Mouse (Mus musculus) adrenal gland, postnatal 36 days (tissue): Measurements from ENCODE around the gene S100a11. TPM values are rescaled to one million over a fixed set of nuclear protein-coding genes. Genes with fewer than 3 reads are reported as not detected.

Experiments
- DNase-seq, 2 experiments: peaks; one replicate each; pipeline ENCODE4 v3.0.0; 2021; ENCODE audit warnings: mixed read lengths in 1 of 2
- total RNA-seq, 2 experiments: library from RNA; stranded (reverse); gene quantifications; 2 replicates each; pipeline ENCODE4 v1.2.3; 2021

The S100a11 gene
- total RNA-seq, 2 experiments from 2014 or later = 207 to 231 TPM

DNA sequence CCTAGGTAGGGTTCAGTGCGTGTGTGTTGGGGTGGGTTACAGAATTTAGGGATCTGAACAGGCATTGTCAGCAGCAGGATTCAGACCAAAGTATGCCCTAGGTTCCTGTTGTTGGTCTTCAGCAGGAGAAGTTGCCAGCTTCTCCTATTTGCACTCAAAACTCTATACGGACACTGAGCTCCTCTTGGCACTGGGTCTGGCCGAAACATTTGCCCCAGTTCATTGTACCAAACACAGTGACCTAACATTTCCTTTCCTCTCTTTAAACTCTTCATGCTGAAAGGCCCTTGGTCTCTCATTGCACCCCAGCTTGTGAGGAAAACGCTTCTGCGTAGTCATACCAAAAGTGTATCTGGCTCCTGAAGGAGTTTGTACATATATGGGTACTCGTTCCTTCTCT is 39.7 kb downstream of the S100a11 start:
- no peak for DNase-seq

DNA sequence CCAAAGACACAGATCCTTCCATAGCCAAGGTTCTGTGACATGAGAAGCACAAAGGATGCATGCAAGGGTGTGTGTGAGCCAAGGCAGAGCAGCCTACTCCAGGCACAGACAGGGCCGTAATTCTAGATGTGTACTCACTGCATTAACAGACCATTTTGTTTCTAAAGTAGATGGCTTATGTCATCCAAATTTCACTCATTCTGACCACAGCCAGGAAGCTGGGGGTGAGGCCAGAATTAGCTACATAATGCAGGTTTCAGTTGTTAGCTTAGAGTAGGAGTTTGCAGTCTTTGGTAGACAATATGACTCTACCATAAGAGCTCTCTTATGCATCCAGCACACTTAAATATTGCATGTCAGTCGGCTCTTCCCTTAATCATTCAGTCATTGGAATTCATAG is 42.1 kb downstream of the S100a11 start:
- no peak for DNase-seq

DNA sequence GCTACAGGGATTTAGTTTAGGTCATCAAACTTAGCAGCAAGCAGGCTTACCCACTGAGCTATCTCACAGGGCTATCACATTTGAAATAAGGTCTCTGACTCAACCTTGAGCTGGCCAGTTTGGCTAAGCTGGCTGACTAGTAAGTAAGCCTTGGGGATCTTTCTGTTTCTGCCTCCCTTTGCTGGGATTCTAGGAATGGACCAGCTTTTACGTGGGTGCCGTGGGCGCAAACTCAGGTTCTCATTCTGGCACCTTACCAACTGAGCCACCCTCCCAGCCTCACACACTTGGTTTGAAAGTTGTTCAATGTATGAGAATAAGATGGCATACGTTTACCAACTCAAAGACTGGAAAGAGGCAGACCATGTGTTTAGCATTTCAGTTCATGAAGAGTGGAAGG is 42.9 kb downstream of the S100a11 start:
- DNase-seq = no peak

DNA sequence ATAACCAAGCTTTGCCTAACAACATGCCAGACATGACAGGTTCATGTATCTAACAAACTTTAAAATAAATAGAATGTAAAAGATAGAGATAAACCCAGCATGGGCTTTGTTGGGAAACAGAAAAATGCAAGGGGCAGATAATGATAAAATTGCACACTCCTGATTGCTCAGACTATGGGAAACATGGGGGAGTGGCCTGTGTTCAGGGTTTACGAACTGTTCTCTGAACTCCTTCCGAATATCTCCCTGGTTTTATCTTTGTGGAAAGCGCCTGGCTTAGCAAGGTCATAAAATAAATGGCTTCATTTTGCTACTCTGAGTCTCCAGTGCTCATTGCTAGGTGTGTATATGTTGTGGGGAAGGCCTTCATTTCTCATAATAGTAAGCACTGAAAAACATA is 46.6 kb downstream of the S100a11 start:
- DNase-seq = no peak

DNA sequence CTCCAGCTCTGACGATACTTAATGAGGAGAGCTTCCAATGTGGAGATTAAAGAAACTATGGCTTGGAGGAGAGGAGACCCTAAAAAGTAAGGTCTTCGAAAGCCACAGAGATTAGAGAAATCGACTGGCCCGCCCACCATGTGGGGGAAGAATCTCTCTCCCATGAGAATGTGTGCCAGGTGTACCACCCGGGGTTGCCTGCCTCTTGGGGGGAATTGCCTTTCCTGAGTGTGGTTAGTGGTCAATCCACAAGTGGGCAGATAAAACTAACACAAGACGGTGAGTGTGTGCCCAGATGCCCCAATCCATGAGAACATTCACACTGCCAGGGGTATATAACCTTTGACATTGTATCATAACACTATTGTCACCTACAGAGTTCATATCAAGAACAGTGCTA is 47.4 kb downstream of the S100a11 start:
- no peak for DNase-seq

DNA sequence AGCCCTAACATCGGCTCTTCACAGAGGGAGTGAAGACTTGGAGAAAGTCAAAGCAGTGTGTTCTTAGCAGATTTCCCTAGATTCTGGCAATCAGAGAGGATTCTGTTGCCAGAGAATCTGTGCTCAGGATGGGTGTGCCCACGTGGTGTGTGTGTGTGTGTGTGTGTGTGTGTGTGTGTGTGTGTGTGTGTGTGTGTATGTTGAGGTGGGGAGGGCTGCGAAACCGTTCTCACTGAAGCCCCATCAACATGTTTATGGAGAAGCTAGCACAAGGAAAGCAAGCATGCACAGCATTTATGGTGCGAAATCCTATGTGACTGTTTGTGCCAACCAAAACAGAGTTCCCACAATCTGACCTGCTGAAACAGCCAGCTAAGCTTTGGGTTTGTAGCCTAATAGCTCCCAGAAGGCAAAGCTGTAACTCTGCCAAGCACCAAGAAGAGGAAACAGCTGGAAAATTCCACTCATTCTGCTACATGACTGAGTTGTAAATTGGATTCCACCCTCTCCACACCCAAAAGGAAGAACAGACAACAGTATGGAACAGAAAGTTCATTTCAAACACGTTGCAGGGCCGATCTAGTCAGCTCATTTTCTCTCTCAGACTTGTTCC is 48.2 kb downstream of the S100a11 start:
- peak; percentile 46 to 72 for DNase-seq

DNA sequence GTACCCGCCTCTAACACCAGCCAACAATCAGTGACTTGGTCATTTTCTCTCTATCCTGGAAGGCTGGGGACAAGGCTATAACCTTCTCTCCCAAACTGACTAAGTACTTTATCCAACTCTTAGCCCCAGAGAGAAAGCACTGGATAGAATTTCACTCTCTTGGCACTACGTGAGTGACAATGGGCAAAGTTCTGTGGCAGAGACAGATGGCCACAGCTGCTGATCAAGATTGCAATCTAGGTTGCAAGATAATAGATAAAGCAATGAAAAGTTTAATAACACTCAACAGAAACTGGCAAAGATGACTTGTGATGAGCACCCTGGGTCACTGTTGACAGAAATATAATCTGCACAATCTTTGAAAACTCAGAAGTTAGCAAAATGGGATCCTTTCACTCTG is 48.8 kb downstream of the S100a11 start:
- no peak for DNase-seq

DNA sequence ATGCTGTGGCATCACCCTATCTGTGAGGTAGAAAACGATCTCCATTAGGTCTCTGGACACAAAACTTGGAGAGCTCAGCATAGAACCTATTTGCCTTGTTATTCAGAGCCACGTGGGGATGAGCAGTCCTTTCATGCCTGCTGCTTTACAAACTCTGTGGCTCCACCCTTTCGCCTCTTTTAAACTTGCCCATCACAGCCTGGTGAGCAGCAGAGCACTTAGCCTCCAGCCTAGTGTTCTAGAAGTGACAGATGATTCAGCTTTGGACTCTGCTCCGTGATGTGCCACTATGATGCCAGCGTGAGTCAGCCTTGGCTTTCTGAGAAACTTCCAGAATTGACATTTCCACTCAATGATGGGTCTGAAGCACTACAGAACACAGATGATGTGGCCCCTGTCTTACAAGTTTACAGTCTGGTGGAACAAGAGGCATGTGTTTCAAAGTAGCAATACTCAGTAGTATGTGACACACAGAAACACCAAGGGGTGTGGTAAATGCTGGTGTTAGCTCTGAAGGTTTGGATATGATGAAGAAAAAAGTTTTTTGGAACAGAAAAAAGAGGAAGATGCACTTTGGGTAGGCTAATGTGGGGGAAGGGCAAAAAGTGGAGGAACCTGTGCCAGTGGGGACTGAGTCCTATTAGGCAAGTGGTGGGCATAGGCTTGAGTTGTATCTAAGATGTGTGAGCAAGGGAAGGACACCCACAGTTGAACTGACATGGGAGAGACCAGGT is 51.9 kb downstream of the S100a11 start:
- DNase-seq = peak; percentile 72 to 80

Other genes with a start within 250 kb of the S100a11 start
- gene Flg, start 247.0 kb upstream of the S100a11 start, total RNA-seq = not detected
- gene Hrnr, start 200.7 kb upstream of the S100a11 start, total RNA-seq = not detected
- not detected for gene Rptn, start 126.8 kb upstream of the S100a11 start, total RNA-seq
- under 1 TPM; 0.23 to 0.89 TPM for gene Tchh, start 78.2 kb upstream of the S100a11 start, total RNA-seq
- under 1 TPM; 0.13 to 0.92 TPM for gene Tchhl1, start 51.7 kb upstream of the S100a11 start, total RNA-seq
- gene S100a10, start 34.6 kb downstream of the S100a11 start, total RNA-seq = 100 to 1,000 TPM; 166 to 192 TPM
- gene Tdpoz2, start 132.2 kb downstream of the S100a11 start, total RNA-seq = under 1 TPM in 1 of 2 experiments, not detected in 1; 0.46 TPM
- not detected for gene Tdpoz1, start 155.8 kb downstream of the S100a11 start, total RNA-seq
- gene Gm37596, start 172.6 kb downstream of the S100a11 start, total RNA-seq = not detected